Comparison of ENCODE assay signal across 8 mouse cellular contexts in genomic region chr3:95893126-95893525, GRCm38 (mm10). TPM values are rescaled to one million over a fixed set of nuclear protein-coding genes. Genes with fewer than 3 reads are reported as not detected.
DNase-seq lines count a peak whose midpoint lies in the region; ATAC-seq and TF ChIP-seq lines count a peak whose summit lies in the region.

No protein-coding gene starts in this region.

- intact Hi-C loops in heart, adult 2 months (cut with DNase I), result loop anchor here (2.0 to 5.0 kb wide), 3 partner anchors 59 to 329 kb away; partner anchors contain the start of genes Hist2h2ac and Hist2h2be
- intact Hi-C loops in heart, postnatal 25 days (cut with DNase I), result no loop called here

- TF ChIP-seq EP300 in heart, adult 2 months (IDR thresholded peaks at IDR 0.05; ENCODE audit: insufficient read depth, low read depth, low read length), result no peak

- peak overlapping the region; percentile 68 for H3K4me3 ChIP-seq in heart, adult 2 months
- H3K4me3 ChIP-seq in embryonic facial prominence, embryonic 13.5 days, result peak overlapping the region; percentile 74
- peak overlapping the region; percentile 71 for H3K4me3 ChIP-seq in intestine, embryonic 16.5 days (ENCODE audit: low read length)
- H3K4me3 ChIP-seq in midbrain, embryonic 11.5 days (ENCODE audit: low read depth, low read length), result peak overlapping the region; percentile 68; the same call in 1 of the 2 replicates

- peak overlapping the region; percentile 88 for H3K27ac ChIP-seq in heart, adult 2 months
- peak overlapping the region; percentile 85 for H3K27ac ChIP-seq in embryonic facial prominence, embryonic 13.5 days
- peak overlapping the region; percentile 85 for H3K27ac ChIP-seq in intestine, embryonic 16.5 days (ENCODE audit: low read length)
- H3K27ac ChIP-seq in midbrain, embryonic 11.5 days (ENCODE audit: low read depth, low read length), result peak overlapping the region; percentile 21; the same call in 1 of the 2 replicates

- 9% methylated on average over 7 of the region's 7 CpGs for WGBS in heart, adult 2 months
- WGBS in embryonic facial prominence, embryonic 13.5 days, result 22% methylated on average over 7 of the region's 7 CpGs
- 17% methylated on average over 7 of the region's 7 CpGs for WGBS in intestine, embryonic 16.5 days
- 25% methylated on average over 7 of the region's 7 CpGs for WGBS in midbrain, embryonic 11.5 days

- TF ChIP-seq CTCF in heart, adult 2 months (IDR thresholded peaks at IDR 0.05), result no peak

- no peak for TF ChIP-seq POLR2A in heart, adult 2 months (IDR thresholded peaks at IDR 0.05; ENCODE audit: insufficient read depth, low read depth, low read length)

- no peaks in the 10 kb centered on the region for H3K27me3 ChIP-seq in heart, adult 2 months (ENCODE audit: control insufficient read depth, insufficient read depth, low read length)
- H3K27me3 ChIP-seq in embryonic facial prominence, embryonic 13.5 days, result no peaks in the 10 kb centered on the region
- no peaks in the 10 kb centered on the region for H3K27me3 ChIP-seq in intestine, embryonic 16.5 days (replicated peaks; ENCODE audit: control insufficient read depth, insufficient read depth, low read length)
- no peaks in the 10 kb centered on the region for H3K27me3 ChIP-seq in midbrain, embryonic 11.5 days (ENCODE audit: control insufficient read depth, insufficient read depth, low read length)

- H3K4me1 ChIP-seq in heart, adult 2 months (ENCODE audit: control insufficient read depth, insufficient read depth, low read length), result peaks cover 15% of the 10 kb centered on the region
- peaks cover 31% of the 10 kb centered on the region for H3K4me1 ChIP-seq in embryonic facial prominence, embryonic 13.5 days
- H3K4me1 ChIP-seq in intestine, embryonic 16.5 days (ENCODE audit: control insufficient read depth, insufficient read depth, low read length), result peaks cover 23% of the 10 kb centered on the region
- H3K4me1 ChIP-seq in midbrain, embryonic 11.5 days (ENCODE audit: control insufficient read depth, insufficient read depth, low read length), result peaks cover 12% of the 10 kb centered on the region

- no peak for DNase-seq in heart, adult 2 months
- no peak for DNase-seq in heart, postnatal 25 days (ENCODE audit: low spot score)
- no peak for DNase-seq in midbrain, embryonic 11.5 days (ENCODE audit: low spot score, missing footprints)
- DNase-seq in Muller cell, postnatal 12 days (ENCODE audit: inconsistent ontology term), result no peak
- no peak for DNase-seq in right cerebral cortex, postnatal 36 days (ENCODE audit: low spot score in 2 of 2)

- no peak for ATAC-seq in embryonic facial prominence, embryonic 13.5 days (ENCODE audit: insufficient number of reproducible peaks, insufficient read depth, low FRiP score, low TSS enrichment, low read depth)
- ATAC-seq in intestine, embryonic 16.5 days, result no peak
- 0 out of 2 replicates have a peak, but pooled peaks have one; percentile 0 for ATAC-seq in midbrain, embryonic 11.5 days (ENCODE audit: low FRiP score)
- ATAC-seq in megakaryocyte progenitor cell, adult 5-6 weeks (replicated peaks; ENCODE audit: poor library complexity), result no peak

- peak overlapping the region; percentile 61 for H3K4me2 ChIP-seq in embryonic facial prominence, embryonic 13.5 days
- peak overlapping the region; percentile 62 for H3K4me2 ChIP-seq in intestine, embryonic 16.5 days (ENCODE audit: low read depth, low read length)
- peak overlapping the region; percentile 49 for H3K4me2 ChIP-seq in midbrain, embryonic 11.5 days

- H3K9me3 ChIP-seq in embryonic facial prominence, embryonic 13.5 days, result no peaks in the 10 kb centered on the region
- H3K9me3 ChIP-seq in intestine, embryonic 16.5 days (ENCODE audit: control insufficient read depth, low read length), result no peaks in the 10 kb centered on the region
- no peaks in the 10 kb centered on the region for H3K9me3 ChIP-seq in midbrain, embryonic 11.5 days (ENCODE audit: control insufficient read depth, low read length)

- no peak overlapping the region for H3K9ac ChIP-seq in heart, adult 2 months (ENCODE audit: low read depth, low read length)
- H3K9ac ChIP-seq in embryonic facial prominence, embryonic 13.5 days, result peak overlapping the region; percentile 61
- peak overlapping the region; percentile 50; the same call in 1 of the 2 replicates for H3K9ac ChIP-seq in intestine, embryonic 16.5 days (ENCODE audit: low read depth, low read length)
- peak overlapping the region; percentile 64 for H3K9ac ChIP-seq in midbrain, embryonic 11.5 days (ENCODE audit: low read length)

- H3K36me3 ChIP-seq in heart, adult 2 months (ENCODE audit: control insufficient read depth, insufficient read depth, low read length), result no peaks in the 10 kb centered on the region
- peaks cover 4% of the 10 kb centered on the region; the same call in 1 of the 2 replicates for H3K36me3 ChIP-seq in embryonic facial prominence, embryonic 13.5 days
- H3K36me3 ChIP-seq in intestine, embryonic 16.5 days (ENCODE audit: control insufficient read depth, insufficient read depth, low read length), result no peaks in the 10 kb centered on the region
- no peaks in the 10 kb centered on the region for H3K36me3 ChIP-seq in midbrain, embryonic 11.5 days (ENCODE audit: control insufficient read depth, insufficient read depth, low read length)

- 0 out of 2 replicates have a peak, but pooled peaks cover 2% of the 10 kb centered on the region for H3K79me2 ChIP-seq in heart, adult 2 months (replicated peaks; ENCODE audit: control insufficient read depth, insufficient read depth, low read length)

RNA-seq across cellular contexts. Expression of gene Aph1a, which starts 0.6 kb away (rescaled TPM):
- 100 to 1,000 TPM in 1 of 2 experiments, 10 to 100 TPM in 1; 99.9 to 121 TPM for total RNA-seq in heart, adult 2 months (2021)
- 98.7 and 120 TPM in 2 replicates for polyA plus RNA-seq in heart, adult 2 months (2012; rRNA removed)
- 100 to 1,000 TPM; 110 to 120 TPM for total RNA-seq in heart, postnatal 25 days (2021)
- polyA plus RNA-seq in embryonic facial prominence, embryonic 13.5 days (2015; fragmentation: Nextera tagmentation; extraction: Ambion mirVana), result 29.6 and 32.3 TPM in 2 replicates
- 47.7 and 55.6 TPM in 2 replicates for polyA plus RNA-seq in intestine, embryonic 16.5 days (2015; fragmentation: Nextera tagmentation; extraction: Ambion mirVana)
- 32.5 and 34.3 TPM in 2 replicates for polyA plus RNA-seq in midbrain, embryonic 11.5 days (2014; fragmentation: Nextera tagmentation; extraction: Ambion mirVana)
- 30.6 and 30.8 TPM in 2 replicates for total RNA-seq in megakaryocyte progenitor cell, adult 5-6 weeks (2015)
- 34.9 and 35.1 TPM in 2 replicates for total RNA-seq in megakaryocyte progenitor cell, adult 5-6 weeks (2017)

RNA-seq across cellular contexts. Expression of gene BC028528, which starts 1.3 kb away (rescaled TPM):
- 1 to 10 TPM; 8.5 to 9.0 TPM for total RNA-seq in heart, adult 2 months (2021)
- 14.5 and 29.8 TPM in 2 replicates for polyA plus RNA-seq in heart, adult 2 months (2012; rRNA removed)
- total RNA-seq in heart, postnatal 25 days (2021), result 10 to 100 TPM in 1 of 2 experiments, 1 to 10 TPM in 1; 7.2 to 13.9 TPM
- polyA plus RNA-seq in embryonic facial prominence, embryonic 13.5 days (2015; fragmentation: Nextera tagmentation; extraction: Ambion mirVana), result 17.9 and 18.6 TPM in 2 replicates
- polyA plus RNA-seq in intestine, embryonic 16.5 days (2015; fragmentation: Nextera tagmentation; extraction: Ambion mirVana), result 18.4 and 19.8 TPM in 2 replicates
- 8.5 and 8.9 TPM in 2 replicates for polyA plus RNA-seq in midbrain, embryonic 11.5 days (2014; fragmentation: Nextera tagmentation; extraction: Ambion mirVana)
- 55.1 and 62.0 TPM in 2 replicates for total RNA-seq in megakaryocyte progenitor cell, adult 5-6 weeks (2015)
- total RNA-seq in megakaryocyte progenitor cell, adult 5-6 weeks (2017), result 63.3 and 68.9 TPM in 2 replicates

RNA-seq across cellular contexts. Expression of gene Ciart, which starts 11.1 kb away (rescaled TPM):
- 10 to 100 TPM in 1 of 2 experiments, 1 to 10 TPM in 1; 5.1 to 27.0 TPM for total RNA-seq in heart, adult 2 months (2021)
- 5.0 and 7.7 TPM in 2 replicates for polyA plus RNA-seq in heart, adult 2 months (2012; rRNA removed)
- 10 to 100 TPM in 1 of 2 experiments, 1 to 10 TPM in 1; 2.1 to 12.9 TPM for total RNA-seq in heart, postnatal 25 days (2021)
- 7.0 and 7.8 TPM in 2 replicates for polyA plus RNA-seq in embryonic facial prominence, embryonic 13.5 days (2015; fragmentation: Nextera tagmentation; extraction: Ambion mirVana)
- polyA plus RNA-seq in intestine, embryonic 16.5 days (2015; fragmentation: Nextera tagmentation; extraction: Ambion mirVana), result 6.4 and 7.6 TPM in 2 replicates
- polyA plus RNA-seq in midbrain, embryonic 11.5 days (2014; fragmentation: Nextera tagmentation; extraction: Ambion mirVana), result 4.5 and 4.6 TPM in 2 replicates
- total RNA-seq in megakaryocyte progenitor cell, adult 5-6 weeks (2015), result 0.56 and 1.3 TPM in 2 replicates
- total RNA-seq in megakaryocyte progenitor cell, adult 5-6 weeks (2017), result 2.8 and 3.3 TPM in 2 replicates

RNA-seq across cellular contexts. Expression of gene Car14, which starts 11.4 kb away (rescaled TPM):
- total RNA-seq in heart, adult 2 months (2021), result 100 to 1,000 TPM; 146 to 208 TPM
- 227 and 279 TPM in 2 replicates for polyA plus RNA-seq in heart, adult 2 months (2012; rRNA removed)
- 100 to 1,000 TPM; 171 to 175 TPM for total RNA-seq in heart, postnatal 25 days (2021)
- polyA plus RNA-seq in embryonic facial prominence, embryonic 13.5 days (2015; fragmentation: Nextera tagmentation; extraction: Ambion mirVana), result 14.5 and 16.6 TPM in 2 replicates
- polyA plus RNA-seq in intestine, embryonic 16.5 days (2015; fragmentation: Nextera tagmentation; extraction: Ambion mirVana), result 0.76 and 1.1 TPM in 2 replicates
- polyA plus RNA-seq in midbrain, embryonic 11.5 days (2014; fragmentation: Nextera tagmentation; extraction: Ambion mirVana), result 32.1 and 33.4 TPM in 2 replicates
- total RNA-seq in megakaryocyte progenitor cell, adult 5-6 weeks (2015), result not detected in 2 replicates
- total RNA-seq in megakaryocyte progenitor cell, adult 5-6 weeks (2017), result not detected in 2 replicates

RNA-seq across cellular contexts. Expression of gene Mrps21, which starts 21.8 kb away (rescaled TPM):
- 100 to 1,000 TPM; 314 to 350 TPM for total RNA-seq in heart, adult 2 months (2021)
- polyA plus RNA-seq in heart, adult 2 months (2012; rRNA removed), result 174 and 218 TPM in 2 replicates
- total RNA-seq in heart, postnatal 25 days (2021), result 100 to 1,000 TPM; 315 to 318 TPM
- polyA plus RNA-seq in embryonic facial prominence, embryonic 13.5 days (2015; fragmentation: Nextera tagmentation; extraction: Ambion mirVana), result 295 and 350 TPM in 2 replicates
- 357 and 360 TPM in 2 replicates for polyA plus RNA-seq in intestine, embryonic 16.5 days (2015; fragmentation: Nextera tagmentation; extraction: Ambion mirVana)
- 343 and 356 TPM in 2 replicates for polyA plus RNA-seq in midbrain, embryonic 11.5 days (2014; fragmentation: Nextera tagmentation; extraction: Ambion mirVana)
- total RNA-seq in megakaryocyte progenitor cell, adult 5-6 weeks (2015), result 132 and 147 TPM in 2 replicates
- 382 and 387 TPM in 2 replicates for total RNA-seq in megakaryocyte progenitor cell, adult 5-6 weeks (2017)

Comparison
In these comparisons a context has a peak if more than half of its experiments do, and no peak if none do; other contexts are left out.
1. H3K27ac ChIP-seq: peak in every context shown above with its lines; median percentile 88 in heart, adult 2 months; 85 in embryonic facial prominence, embryonic 13.5 days; 85 in intestine, embryonic 16.5 days; 21 in midbrain, embryonic 11.5 days.